Mouse (Mus musculus) embryonic facial prominence, embryonic 10.5 days (tissue): Measurements from ENCODE around the gene Crat. TPM values are rescaled to one million over a fixed set of nuclear protein-coding genes. Genes with fewer than 3 reads are reported as not detected.
A peak's percentile ranks its signal among the peaks of the same experiment; 100 is the strongest.

Source experiments
- DNase-seq: peaks from one replicate; pipeline ENCODE4 v3.0.0-alpha.2; 2017; ENCODE audit warnings: low spot score
- H3K27ac ChIP-seq: fragments of 300-500 bp; sonication (generic); replicated peaks from 2 replicates; pipeline ENCODE4 v1.5.1; 2016; ENCODE audit warnings: mild to moderate bottlenecking
- H3K27me3 ChIP-seq: fragments of 300-500 bp; sonication (generic); replicated peaks from 2 replicates; pipeline ENCODE4 v1.6.1; 2016; ENCODE audit warnings: low read depth, mild to moderate bottlenecking; ENCODE audit not compliant: poor library complexity, severe bottlenecking
- H3K36me3 ChIP-seq: fragments of 300-500 bp; sonication (generic); replicated peaks from 2 replicates; pipeline ENCODE4 v1.6.1; 2016; ENCODE audit warnings: mild to moderate bottlenecking, moderate library complexity
- H3K4me1 ChIP-seq: fragments of 300-500 bp; sonication (generic); 2 replicates; pipeline ENCODE4 v1.6.1; 2016
- H3K4me3 ChIP-seq: fragments of 300-500 bp; sonication (generic); 2 replicates; pipeline ENCODE4 v1.5.1; 2016; ENCODE audit warnings: mild to moderate bottlenecking, moderate library complexity
- H3K9me3 ChIP-seq: fragments of 300-500 bp; sonication (generic); 2 replicates; pipeline ENCODE4 v1.6.1; 2016; ENCODE audit warnings: mild to moderate bottlenecking
- WGBS: fragments of 180-500 bp; shearing (Covaris S2); methylation state at CpG from one replicate; pipeline ENCODE4 v1.1.7; 2016; 5-methylcytosine and 5-hydroxymethylcytosine counted together
- polyA plus RNA-seq: library from polyadenylated mRNA; unstranded; fragments of >200 nt; fragmentation: Nextera tagmentation; extraction: Ambion mirVana; gene quantifications from 2 replicates; pipeline ENCODE4 v1.2.1, GENCODE M21; 2016

Gene Crat
- polyA plus RNA-seq, 1 experiment from 2014 or later = 20.3 TPM

DNA sequence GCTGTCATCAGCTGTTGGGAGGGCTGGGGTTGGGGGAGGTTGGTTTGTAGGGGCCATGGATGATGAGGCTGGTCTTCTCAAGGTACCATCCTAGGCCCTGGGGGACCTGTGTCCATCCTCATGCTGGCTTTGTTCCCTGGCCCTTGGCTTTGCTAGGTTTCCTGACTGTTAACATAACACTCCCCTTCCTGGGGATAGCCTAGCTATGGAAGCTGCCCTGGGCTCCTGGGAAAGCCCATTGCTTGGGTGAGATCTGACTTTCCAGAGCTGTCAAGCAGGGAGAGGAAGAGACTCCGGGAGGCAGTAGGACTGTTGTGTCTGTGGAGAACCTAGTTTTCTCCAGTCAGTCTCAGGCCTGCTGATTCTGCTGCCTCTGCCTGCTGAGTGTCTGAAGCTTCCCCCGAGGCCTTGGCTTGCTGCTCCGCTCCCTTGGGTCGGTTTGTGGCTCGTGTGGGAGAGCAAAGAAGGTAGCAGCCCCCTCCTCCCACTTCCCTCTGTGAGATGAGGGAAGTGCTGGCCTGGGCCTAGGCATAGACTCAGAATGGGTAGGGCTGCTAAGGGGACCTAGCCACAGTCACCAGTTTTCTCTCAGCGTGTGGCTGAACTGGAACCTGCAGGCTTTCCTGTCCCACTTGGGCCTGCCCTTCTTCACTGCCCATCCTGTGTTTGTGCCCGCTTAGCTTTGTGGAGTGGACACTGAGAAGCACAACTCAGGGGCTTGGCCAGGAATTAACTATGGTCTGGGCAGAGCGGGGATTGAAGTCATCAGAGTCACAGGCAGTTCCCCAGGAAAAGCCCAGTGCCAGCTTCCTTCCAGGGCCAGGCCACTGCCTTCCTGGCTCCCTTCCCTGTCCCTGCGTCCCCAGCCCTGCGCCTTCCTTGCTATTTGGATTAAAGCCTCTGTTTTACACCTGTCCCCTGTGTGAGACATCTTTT lies 31.5 kb upstream of the Crat start:
- 79% methylated on average over 10 of the region's 10 CpGs for WGBS
- H3K36me3 ChIP-seq = peaks cover 82% of the 10 kb centered on the region
- H3K27ac ChIP-seq = peak overlapping the region; percentile 98

DNA sequence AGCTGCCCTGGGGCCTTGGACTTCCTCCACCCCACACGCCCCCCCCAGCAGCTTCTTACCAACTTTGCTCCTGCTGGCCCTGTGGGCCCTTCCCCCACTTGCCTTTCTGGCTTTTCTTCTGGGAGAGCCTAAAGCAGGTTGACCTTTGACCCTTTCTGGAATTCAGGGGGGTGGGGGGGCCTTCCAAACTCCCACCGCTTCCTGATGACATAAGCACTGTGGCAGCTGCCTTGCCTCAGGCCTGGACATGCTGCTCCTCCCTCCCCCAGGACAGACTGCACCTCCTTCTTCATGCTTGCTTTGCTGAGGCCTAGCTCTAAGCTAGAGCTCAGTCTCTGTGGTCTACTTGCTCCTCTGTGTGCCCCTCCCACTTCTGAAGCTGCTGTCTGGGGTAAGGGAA lies 29.7 kb upstream of the Crat start:
- peak; percentile 88 for DNase-seq
- H3K9me3 ChIP-seq = peaks cover 11% of the 10 kb centered on the region; the same call in 1 of the 2 replicates
- H3K36me3 ChIP-seq = peaks cover 81% of the 10 kb centered on the region
- no peaks in the 10 kb centered on the region for H3K27me3 ChIP-seq
- peak overlapping the region; percentile 23 for H3K4me3 ChIP-seq
- 4% methylated on average over 2 of the region's 2 CpGs for WGBS
- H3K4me1 ChIP-seq = peaks cover 80% of the 10 kb centered on the region
- H3K27ac ChIP-seq = peak overlapping the region; percentile 98

More for the DNA sequence above, 31.5 kb upstream of the Crat start:
- no peak overlapping the region for H3K4me3 ChIP-seq
- no peaks in the 10 kb centered on the region for H3K27me3 ChIP-seq
- H3K9me3 ChIP-seq = peaks cover 14% of the 10 kb centered on the region; the same call in 1 of the 2 replicates
- no peak for DNase-seq
- H3K4me1 ChIP-seq = peaks cover 63% of the 10 kb centered on the region

DNA sequence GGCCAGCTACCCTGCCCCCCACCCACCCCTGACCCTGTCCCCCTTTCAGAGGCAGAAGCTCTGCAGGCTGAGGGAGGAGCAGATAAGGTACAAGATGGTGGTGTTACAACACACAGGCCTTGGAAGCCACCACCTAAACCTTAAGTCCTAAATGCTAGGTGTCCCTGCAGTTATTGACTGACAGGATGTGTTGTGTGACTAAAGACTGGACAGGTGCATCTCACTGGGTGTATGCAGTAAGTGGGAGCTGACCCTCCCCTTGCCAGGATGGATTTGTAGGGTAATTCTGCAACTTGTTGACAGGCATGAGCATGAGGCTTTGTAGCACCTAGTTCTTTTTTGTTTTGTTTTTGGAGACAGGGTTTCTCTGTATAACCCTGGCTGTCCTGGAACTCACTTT lies 28.8 kb upstream of the Crat start:
- Histone ChIP-seq H3K36me3 (peaks cover 81% of the 10 kb centered on the region), H3K9me3 (peaks cover 2% of the 10 kb centered on the region; the same call in 1 of the 2 replicates), H3K27me3 (no peaks in the 10 kb centered on the region), H3K27ac (peak overlapping the region; percentile 98), H3K4me1 (peaks cover 87% of the 10 kb centered on the region), H3K4me3 (no peak overlapping the region)
- no peak for DNase-seq

DNA sequence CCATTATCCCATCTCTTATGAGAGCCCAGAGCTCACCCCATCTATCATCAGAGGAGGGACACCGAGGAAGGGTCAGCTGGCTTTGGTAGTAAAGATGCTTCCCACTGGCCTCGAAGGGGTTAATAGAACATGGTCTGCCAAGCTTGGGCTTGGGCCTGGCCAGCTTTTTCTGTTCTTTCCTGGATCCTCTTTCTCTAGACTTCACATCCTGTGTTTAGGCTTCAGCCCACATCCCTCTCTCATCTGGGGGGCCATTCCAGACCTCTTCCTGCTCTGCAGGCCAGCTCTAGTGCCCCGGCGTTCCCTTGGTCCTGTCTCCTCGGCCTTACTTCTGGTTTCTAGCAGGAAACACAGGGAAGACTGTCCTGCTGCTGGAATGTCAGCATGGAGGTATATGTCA lies 28.4 kb upstream of the Crat start:
- Histone ChIP-seq H3K9me3 (no peaks in the 10 kb centered on the region), H3K36me3 (peaks cover 81% of the 10 kb centered on the region), H3K27ac (peak overlapping the region; percentile 98), H3K4me1 (peaks cover 87% of the 10 kb centered on the region), H3K4me3 (no peak overlapping the region), H3K27me3 (no peaks in the 10 kb centered on the region)
- 61% methylated on average over 5 of the region's 5 CpGs for WGBS
- DNase-seq = no peak

DNA sequence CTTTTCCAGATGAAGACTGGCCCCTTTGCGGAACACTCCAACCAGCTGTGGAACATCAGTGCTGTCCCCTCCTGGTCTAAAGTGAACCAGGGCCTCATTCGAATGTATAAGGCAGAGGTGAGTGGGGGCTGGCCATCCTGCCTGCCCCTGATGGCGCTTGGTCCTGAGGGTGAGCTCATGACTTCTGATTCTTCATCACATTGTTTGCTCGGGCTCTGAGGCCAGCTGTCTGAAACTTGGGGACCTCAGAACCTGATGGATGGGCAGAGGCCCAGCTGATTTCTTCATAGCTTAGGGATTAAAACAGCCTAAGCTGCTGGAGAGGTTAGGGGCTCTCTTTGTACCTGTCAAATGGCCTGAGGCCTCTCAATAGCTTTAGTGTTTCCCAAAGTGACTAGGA lies 27.7 kb upstream of the Crat start:
- peak overlapping the region; percentile 98 for H3K27ac ChIP-seq
- WGBS = 63% methylated on average over 4 of the region's 4 CpGs
- peaks cover 86% of the 10 kb centered on the region for H3K4me1 ChIP-seq
- H3K36me3 ChIP-seq = peaks cover 81% of the 10 kb centered on the region
- no peaks in the 10 kb centered on the region for H3K27me3 ChIP-seq
- H3K4me3 ChIP-seq = peak overlapping the region; percentile 48; the same call in 1 of the 2 replicates
- H3K9me3 ChIP-seq = no peaks in the 10 kb centered on the region
- DNase-seq = no peak

DNA sequence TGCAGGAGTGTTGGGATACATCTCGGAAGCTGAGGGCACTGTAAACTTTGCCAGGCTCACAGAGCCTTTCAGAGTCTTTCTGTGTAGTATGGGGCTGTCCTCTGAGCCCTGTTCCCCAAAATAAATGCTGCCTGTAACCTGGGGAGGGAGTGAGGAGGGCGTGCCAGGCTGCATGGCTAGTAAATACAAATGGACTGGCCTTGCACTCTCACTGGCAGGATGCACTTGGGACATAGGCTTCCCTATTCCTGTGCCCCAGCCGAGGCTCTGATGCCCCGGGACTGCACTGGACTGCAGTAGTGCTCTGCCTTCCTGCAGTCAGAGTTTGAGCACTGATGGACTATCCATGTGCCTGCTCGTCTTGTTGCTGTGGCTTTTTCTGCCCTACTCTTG lies 26.9 kb upstream of the Crat start:
- Histone ChIP-seq H3K9me3 (no peaks in the 10 kb centered on the region), H3K36me3 (peaks cover 81% of the 10 kb centered on the region), H3K27me3 (no peaks in the 10 kb centered on the region), H3K4me3 (peak overlapping the region; percentile 48), H3K4me1 (peaks cover 78% of the 10 kb centered on the region), H3K27ac (peak overlapping the region; percentile 98)
- DNase-seq = no peak
- 41% methylated on average over 5 of the region's 5 CpGs for WGBS

DNA sequence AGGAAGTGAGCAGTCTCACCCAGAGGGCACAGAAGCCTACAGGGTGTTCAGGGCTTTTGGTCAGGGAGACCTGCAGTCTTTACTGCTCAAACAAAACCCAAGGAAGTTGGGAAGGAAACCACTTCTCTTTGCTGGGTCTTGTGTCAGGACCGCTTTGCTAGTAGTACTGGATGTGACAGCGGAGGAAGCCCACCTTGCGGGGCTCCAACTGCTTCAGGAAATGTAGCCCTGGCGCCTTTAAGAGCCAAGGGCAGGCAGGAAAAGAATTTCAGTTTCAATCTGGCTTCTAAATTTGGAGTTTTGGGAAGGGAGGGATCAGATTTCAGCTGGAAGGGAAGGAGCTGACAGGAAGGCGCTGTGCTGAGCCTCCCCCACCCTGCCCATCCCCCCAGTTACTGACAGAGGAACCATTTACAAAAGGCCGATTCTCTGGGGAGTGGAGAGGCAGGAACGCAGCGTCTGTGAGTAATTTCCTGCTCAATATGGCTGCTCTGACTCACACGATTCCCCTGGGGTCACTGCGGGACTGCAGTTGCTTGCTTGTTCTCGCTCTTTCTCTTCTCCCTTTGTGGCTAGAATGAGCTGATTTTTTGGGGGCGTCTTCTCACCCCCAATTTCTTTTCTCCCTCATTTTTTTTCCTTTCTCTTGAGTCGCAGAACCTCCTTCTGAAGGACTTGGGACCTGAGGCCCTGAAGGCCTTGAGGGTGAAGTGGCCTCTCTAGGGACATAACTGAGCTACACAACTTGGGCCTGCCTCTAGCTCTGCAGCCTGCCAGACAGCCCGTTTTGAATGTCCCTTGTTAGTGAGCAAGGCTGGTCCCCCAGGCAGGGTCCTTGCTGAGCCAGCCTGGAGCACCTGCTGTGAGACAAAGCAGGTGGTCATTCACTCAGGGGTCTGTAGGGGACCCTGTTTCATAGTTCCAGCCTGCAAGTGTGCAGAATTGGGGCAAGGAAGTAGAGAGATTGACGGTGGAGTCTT lies 26.2 kb upstream of the Crat start:
- Histone ChIP-seq H3K27me3 (no peaks in the 10 kb centered on the region), H3K36me3 (peaks cover 81% of the 10 kb centered on the region), H3K4me3 (peak overlapping the region; percentile 48), H3K27ac (peak overlapping the region; percentile 98), H3K9me3 (no peaks in the 10 kb centered on the region), H3K4me1 (peaks cover 72% of the 10 kb centered on the region)
- peak; percentile 96 for DNase-seq
- WGBS = 3% methylated on average over 15 of the region's 15 CpGs

DNA sequence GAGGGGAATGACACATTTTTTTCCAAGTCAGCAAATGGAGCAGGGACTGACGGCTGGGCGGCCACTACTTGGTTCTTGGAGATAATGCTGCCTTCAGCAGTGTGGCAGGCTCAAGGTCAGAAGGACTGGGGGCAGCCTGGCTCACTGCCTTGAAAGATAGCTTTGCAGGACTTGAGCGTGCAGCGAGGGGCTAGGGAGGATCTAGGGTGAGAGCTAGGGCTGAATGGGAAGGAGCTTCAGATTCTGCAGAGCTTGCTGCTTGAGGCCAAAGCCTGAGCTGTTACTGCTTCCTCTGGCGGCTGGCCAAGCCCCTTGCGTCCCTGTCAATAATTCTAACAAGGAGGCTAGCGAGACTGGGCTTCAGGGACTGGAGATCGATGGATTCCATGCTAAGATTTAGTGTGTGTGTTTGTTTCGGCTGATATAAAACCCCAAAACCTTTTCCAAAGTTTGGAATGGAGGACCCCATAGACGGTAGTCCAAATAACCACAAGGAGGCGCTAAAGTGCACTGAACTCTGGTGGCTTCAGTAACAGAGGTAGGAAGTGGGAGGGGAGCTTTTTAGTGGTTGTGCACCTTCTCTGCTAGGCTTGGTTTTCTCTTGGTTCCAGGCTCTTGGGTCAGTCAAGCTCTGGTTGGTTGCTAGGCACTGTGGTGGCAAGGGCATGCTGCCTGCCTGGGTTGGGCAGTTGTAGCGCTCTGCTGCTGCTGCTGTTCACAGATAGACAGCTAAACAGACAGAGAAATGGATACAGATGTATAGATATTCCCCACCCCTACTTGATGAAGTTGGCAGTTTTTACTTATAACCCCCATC lies 25.3 kb upstream of the Crat start:
- H3K36me3 ChIP-seq = peaks cover 80% of the 10 kb centered on the region
- DNase-seq = peak; percentile 74
- peaks cover 63% of the 10 kb centered on the region for H3K4me1 ChIP-seq
- no peaks in the 10 kb centered on the region for H3K27me3 ChIP-seq
- peak overlapping the region; percentile 48 for H3K4me3 ChIP-seq
- H3K27ac ChIP-seq = peak overlapping the region; percentile 98
- H3K9me3 ChIP-seq = no peaks in the 10 kb centered on the region
- 16% methylated on average over 12 of the region's 12 CpGs for WGBS

DNA sequence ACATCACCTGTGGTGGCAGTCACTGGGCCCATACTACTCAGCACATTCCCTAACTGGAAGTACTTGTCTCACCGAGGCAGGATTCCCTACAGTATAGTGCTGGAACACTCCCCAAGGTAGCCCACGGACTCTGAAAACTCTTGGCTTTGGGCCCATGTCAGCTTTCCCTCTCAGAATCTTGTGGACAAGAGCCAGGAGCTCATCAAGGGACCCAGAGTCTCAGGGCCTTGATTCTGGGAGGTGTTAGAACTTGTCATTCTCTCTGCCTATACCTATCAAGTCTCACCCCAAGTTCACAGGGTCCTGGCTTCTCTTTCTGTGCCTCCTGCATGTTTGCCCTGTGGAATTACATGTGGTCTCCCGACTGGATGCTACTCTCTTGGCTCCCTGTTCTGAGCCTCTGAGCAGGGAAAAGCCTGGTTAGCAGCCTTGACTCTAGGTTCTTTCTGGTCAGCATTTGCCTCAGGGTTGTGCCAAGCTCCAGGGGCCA lies 24.6 kb upstream of the Crat start:
- no peaks in the 10 kb centered on the region for H3K9me3 ChIP-seq
- WGBS = 67% methylated on average over 3 of the region's 3 CpGs
- peaks cover 60% of the 10 kb centered on the region for H3K4me1 ChIP-seq
- peak overlapping the region; percentile 48; the same call in 1 of the 2 replicates for H3K4me3 ChIP-seq
- peak overlapping the region; percentile 98 for H3K27ac ChIP-seq
- no peaks in the 10 kb centered on the region for H3K27me3 ChIP-seq
- no peak for DNase-seq
- peaks cover 80% of the 10 kb centered on the region for H3K36me3 ChIP-seq

DNA sequence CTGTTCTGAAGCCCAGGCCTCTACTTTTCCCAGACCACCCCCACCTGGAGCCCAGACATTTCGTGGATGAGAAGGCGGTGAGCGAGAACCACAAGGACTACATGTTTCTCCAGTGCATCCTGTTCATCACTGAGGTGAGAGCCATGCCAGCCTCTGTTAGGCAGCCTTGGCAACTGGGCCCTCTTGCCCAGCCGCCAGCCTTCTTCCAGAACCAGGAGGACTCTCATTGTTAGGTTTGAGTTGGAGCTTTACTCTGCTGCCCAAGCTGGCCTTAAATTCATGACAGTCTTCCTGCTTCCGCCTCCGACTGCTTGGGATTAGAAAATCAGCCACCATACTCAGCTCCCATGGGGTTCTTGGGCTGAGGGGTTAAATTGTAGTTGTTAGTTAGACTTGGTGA lies 24.0 kb upstream of the Crat start:
- peaks cover 80% of the 10 kb centered on the region for H3K36me3 ChIP-seq
- H3K9me3 ChIP-seq = no peaks in the 10 kb centered on the region
- no peak overlapping the region for H3K4me3 ChIP-seq
- no peaks in the 10 kb centered on the region for H3K27me3 ChIP-seq
- 92% methylated on average over 6 of the region's 6 CpGs for WGBS
- no peak for DNase-seq
- H3K4me1 ChIP-seq = peaks cover 55% of the 10 kb centered on the region
- peak overlapping the region; percentile 98; the same call in 1 of the 2 replicates for H3K27ac ChIP-seq

DNA sequence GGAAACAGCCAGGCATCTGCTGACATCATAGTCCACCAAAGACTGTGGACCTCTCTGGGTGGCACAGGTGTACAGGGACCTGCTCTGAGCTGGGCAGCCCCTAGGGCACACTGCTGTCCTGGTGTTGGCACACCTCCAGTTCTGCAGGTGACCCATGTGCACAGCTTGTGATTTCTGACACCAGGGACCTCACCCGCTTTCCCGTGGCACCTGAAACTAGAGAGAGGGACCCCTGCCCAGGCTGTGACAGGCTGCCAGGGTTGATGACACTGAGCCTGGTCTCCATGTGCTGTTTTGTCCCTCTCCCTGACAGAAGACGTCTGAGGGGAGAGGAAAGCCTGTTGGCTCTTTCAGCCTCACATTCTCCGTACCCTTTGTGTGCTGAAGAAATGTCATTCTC lies 22.2 kb upstream of the Crat start:
- DNase-seq = no peak
- 92% methylated on average over 4 of the region's 4 CpGs for WGBS

More for the DNA sequence above, 22.2 kb upstream of the Crat start:
- Histone ChIP-seq H3K9me3 (no peaks in the 10 kb centered on the region), H3K4me1 (peaks cover 37% of the 10 kb centered on the region), H3K4me3 (no peak overlapping the region), H3K27me3 (no peaks in the 10 kb centered on the region), H3K27ac (no peak overlapping the region), H3K36me3 (peaks cover 80% of the 10 kb centered on the region)
